Mouse (Mus musculus): Measurements from ENCODE around the gene Gm10974.

Gene Gm10974

DNA sequence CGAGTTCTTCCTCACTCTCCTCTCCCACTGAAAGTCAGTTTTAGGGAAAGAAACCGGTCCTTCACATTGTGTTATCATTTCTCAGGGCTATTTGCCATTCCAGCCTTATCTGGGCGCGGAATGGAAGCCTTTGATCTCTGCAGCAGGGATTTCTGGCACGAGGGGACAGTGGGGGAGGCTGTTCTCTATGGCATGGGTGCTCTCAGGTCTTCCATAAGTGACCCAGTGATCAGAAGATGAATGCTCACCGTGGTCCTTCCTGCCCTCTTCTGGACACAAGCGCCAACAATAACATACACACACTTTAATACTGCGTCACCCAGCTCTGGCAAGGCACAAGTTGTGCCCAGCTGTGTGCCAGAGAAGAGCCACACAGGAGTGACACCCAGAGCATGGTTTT lies 41.3 kb downstream of the Gm10974 start:
- DNase-seq, result peak; percentile 84

- DNase-seq, result no peak
Observed at GRCm38 (mm10) chr7:66409433-66409832, 43.7 kb downstream of the Gm10974 start.

GRCm38 (mm10) chr7:66413093-66413492 lies 47.4 kb downstream of the Gm10974 start:
- no peak for DNase-seq

DNA sequence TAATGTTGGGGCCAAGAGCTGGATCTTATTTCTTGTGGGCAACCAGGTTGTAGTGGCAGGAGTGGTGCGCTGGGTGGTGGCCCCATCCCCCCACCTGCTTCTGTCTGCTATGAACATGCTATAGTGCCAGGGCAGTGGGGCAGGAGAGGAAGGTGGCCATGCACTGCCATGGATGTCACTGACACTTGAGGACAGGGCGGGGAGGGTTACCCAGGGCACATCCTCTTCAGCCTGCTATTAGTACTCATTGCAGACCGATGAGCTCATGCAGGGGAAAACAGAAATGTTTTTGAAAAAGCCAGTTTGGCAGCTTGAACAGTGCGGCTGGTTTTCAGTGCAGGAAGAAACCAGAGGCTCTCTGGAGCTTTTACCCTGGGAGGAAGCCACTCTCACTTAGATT lies 51.1 kb downstream of the Gm10974 start:
- peak; percentile 93 for DNase-seq

DNA sequence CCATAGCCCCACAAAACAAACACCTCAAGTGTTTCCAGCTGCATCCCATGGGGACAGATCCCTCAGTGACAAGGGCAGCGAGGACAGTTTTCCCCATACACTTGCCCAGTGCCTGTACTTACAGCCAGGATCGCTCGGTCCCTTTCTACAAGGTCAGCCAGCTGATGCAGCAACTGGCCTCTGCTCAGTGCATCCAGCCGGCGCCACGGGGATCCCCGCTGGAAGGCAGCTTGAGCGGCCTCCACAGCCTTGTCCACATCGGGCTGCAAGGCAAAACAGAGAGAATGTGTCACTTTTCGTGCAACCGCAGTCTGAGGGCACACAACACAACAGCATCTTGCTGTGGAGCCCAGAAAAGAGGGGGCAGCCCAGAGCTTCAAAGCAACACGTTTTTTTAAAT lies 53.3 kb downstream of the Gm10974 start:
- DNase-seq, result no peak

DNA sequence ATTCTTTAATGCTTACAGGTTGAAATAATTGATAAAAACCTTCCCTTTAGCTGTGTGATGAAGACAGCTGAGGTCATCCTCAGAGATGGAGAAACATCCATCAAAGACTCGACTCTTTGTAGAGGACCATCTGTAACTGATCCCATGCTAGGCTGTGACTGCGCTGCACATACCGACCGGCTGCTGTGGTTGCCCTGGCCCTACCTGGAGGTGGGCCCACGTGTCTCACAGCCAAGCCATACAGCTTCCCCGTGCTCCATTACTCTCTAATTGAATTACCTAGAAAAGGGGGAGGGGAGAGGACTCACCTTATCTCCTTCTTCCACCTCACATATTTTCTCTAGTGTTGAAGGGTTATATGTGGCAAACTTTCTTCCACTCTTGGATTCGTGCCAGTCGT lies 56.2 kb downstream of the Gm10974 start:
- DNase-seq, result no peak

- no peak for DNase-seq
Observed at GRCm38 (mm10) chr7:66427053-66427436, 61.3 kb downstream of the Gm10974 start.

DNA sequence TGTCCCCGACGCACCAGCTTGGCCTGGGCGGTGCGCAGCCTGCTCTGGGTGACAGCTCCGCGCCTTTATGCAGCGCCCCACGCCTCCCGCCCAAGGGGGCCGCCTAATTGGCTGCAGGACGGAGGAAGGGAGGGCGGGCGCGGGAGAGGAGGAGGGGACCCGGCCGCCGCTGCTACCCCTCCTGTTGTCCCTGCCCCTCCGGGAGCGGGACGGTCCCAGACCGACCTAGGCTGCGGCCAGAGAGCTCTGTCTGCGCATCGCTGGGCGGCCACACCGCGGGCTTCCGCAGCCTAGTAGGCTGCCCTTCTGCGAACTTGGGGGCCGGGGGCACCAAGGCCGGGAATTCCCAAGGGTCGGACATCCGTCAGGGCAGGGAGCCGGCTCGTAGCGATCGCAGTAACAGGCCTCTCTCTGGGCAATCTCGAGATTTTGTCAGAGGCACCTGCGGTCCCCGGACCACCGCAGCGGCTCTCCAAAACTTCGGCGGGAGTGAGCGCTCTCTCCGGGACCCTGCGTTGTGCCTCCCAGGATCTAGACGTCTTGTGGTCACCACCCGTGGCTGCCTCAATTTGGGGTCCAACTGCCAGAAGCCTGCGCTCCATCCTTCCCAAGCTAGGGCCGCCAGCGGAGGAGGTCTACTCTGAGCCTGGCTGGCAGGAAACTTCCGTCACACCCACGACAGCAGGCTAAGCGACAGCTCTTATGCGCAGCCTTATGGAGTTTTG lies 61.9 kb downstream of the Gm10974 start, which contains the start of gene Aldh1a3:
Gene Aldh1a3, minus strand, starts transcription at position 81 of the 725 bp plus-strand sequence.
- DNase-seq, result peak; percentile 96

GRCm38 (mm10) chr7:66434453-66434935 lies 68.8 kb downstream of the Gm10974 start:
- no peak for DNase-seq

Data from heart, adult 11 months (tissue).